Mouse (Mus musculus): Measurements from ENCODE around the gene Lnx1.

The Lnx1 gene

GRCm38 (mm10) chr5:74702766-74703165 is at the start of gene Lnx1:
Gene Lnx1 (minus strand): TSS chr5:74702912.
- DNase-seq (ENCODE audit: low spot score), result no peak

DNA sequence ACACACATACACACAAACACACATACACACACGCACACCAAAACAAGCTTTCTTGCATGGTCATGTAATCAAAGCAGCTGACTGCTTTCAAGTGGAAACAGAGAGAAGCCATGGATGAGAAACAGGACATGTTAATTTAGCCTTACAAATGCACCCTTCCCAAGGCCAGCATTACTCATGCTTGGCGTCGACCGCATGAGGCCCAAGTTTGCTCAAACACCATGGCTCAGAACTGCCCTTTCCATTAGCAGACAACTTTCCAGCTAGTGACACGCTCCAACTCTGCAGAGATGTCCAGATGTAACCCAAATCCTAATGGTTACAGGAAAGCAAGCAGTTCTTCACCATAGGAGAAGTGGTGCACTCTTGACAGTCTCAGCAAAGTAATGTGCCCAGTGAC is 47.8 kb upstream of the Lnx1 start:
- DNase-seq (ENCODE audit: low spot score), result no peak

- DNase-seq (ENCODE audit: low spot score), result no peak
Measured at GRCm38 (mm10) chr5:74747476-74747875, 44.8 kb upstream of the Lnx1 start.

- DNase-seq (ENCODE audit: low spot score), result no peak
Measured at GRCm38 (mm10) chr5:74740951-74741350, 38.2 kb upstream of the Lnx1 start.

- no peak for DNase-seq (ENCODE audit: low spot score)
Measured at GRCm38 (mm10) chr5:74739435-74739834, 36.7 kb upstream of the Lnx1 start.

DNA sequence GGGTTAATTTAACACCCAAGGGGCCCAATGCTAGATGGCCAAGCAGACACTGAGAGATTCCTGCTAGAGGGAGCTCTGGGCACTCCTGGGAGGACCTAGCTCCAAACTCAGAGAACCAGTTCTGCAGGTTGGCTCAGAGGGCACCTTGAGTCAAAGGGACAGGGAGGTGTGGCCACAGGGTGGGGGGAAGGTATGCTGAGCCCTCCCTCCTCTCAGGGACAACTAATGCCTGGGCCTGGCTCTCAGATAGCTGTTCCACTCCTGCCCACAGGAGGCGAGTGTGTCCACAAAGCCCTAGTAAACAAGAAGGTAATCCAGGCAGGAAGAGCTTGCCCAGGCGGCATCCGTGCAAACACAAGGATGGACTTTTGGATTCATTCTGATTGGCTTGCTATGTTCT is 35.6 kb upstream of the Lnx1 start:
- DNase-seq (ENCODE audit: low spot score), result no peak

- no peak for DNase-seq (ENCODE audit: low spot score)
Measured at GRCm38 (mm10) chr5:74733885-74734558, 31.3 kb upstream of the Lnx1 start.

DNA sequence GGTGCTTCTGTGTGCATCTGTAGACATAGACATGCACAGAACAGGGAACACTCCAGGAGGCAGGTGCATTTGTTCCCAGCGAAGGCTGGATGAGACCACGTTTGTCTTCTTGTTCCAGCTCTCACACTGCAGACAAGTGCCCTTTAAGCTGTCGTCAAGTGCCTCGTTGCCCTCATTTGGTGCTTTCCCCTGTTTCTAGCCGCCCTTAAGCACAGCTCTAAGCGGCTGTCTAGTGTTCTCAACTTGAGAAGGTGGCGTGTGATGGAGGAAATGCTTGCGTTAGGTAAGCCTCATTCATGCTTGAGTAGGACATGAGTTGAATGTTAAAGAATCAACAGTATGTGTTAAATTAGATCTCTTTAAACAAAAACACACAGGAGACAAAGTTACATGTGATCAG is 29.9 kb upstream of the Lnx1 start:
- no peak for DNase-seq (ENCODE audit: low spot score)

- no peak for DNase-seq (ENCODE audit: low spot score)
Measured at GRCm38 (mm10) chr5:74730601-74731000, 27.9 kb upstream of the Lnx1 start.

DNA sequence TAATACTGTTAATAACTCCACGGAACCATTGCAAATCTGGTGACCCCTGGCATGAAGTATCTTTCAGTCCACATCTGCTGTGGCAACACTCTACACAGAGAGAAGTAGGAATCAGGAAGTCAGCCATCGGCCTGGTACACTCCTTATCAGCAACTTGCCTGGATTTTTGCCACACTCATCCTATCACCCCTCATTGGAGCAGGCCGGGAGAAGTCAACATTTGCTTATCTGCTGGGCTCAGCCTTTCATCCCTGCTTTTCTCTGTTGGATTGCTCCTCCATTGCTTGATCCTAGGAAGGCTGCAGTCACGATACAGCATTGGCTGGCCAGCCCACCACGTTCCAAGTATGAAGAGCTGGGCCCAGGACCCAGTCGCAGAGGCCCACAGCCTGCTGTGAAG is 26.9 kb upstream of the Lnx1 start:
- no peak for DNase-seq (ENCODE audit: low spot score)

DNA sequence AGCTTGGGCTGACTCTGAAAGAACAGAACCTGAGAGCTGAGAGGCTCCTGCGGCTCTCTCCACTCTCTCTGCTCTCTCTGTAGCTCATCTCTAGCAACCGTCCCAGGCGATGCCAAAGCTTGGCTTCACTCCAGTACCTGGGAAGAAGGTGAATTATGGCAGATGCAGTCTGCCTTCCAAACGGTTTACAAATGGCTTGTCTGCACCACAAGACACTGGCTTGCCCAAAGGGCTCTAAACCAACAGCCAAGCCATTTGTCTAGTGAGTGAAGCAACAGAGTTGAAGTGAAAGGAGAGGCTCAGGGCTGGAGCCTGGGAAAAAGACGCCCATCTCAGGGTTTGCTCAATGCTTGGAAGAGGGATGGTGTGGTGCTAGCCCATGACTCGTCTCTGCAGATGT is 25.5 kb upstream of the Lnx1 start:
- no peak for DNase-seq (ENCODE audit: low spot score)

DNA sequence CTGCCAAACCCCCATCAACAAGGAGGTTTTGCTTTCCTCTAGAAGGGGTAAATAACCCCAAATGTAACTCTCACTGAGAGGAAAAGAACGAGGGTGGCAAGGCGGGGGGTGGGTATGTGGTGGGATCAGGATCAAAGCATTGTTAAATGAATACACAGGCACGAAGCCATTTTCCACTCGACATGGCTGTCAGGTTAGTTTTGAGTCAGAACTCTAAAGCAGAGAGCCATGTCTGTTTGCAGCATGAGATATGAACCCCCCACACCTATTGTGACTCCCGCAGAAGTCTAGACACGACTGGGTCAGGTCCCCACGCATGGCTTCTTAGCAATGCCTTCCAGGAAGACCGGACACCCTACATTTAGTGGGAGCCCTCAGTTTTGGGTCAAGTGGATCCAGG is 24.6 kb upstream of the Lnx1 start:
- DNase-seq (ENCODE audit: low spot score), result no peak

DNA sequence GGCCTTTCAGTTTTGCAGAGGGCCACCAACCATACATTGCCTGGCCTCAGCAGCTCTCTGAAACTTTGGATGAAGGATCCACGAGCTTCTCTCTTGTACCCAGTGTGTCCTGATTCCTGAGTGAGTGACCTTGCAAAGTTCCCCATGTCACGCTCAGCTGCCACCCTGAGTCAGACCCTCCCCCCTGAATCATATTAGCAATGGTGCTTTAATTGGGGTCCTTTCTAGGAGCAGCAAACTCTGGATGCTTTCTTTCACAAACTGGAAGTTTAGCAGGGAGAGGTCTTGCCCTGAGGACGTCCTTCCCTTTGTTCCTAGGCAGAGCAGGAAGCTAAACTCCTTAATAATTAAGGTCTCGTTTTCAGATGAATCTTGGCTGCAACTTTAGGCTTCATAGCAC is 22.8 kb upstream of the Lnx1 start:
- DNase-seq (ENCODE audit: low spot score), result no peak

GRCm38 (mm10) chr5:74721816-74722215 is 19.1 kb upstream of the Lnx1 start:
- DNase-seq (ENCODE audit: low spot score), result no peak

GRCm38 (mm10) chr5:74720661-74721060 is 17.9 kb upstream of the Lnx1 start:
- DNase-seq (ENCODE audit: low spot score), result no peak

- DNase-seq (ENCODE audit: low spot score), result no peak
Measured at GRCm38 (mm10) chr5:74716165-74716564, 13.5 kb upstream of the Lnx1 start.

DNA sequence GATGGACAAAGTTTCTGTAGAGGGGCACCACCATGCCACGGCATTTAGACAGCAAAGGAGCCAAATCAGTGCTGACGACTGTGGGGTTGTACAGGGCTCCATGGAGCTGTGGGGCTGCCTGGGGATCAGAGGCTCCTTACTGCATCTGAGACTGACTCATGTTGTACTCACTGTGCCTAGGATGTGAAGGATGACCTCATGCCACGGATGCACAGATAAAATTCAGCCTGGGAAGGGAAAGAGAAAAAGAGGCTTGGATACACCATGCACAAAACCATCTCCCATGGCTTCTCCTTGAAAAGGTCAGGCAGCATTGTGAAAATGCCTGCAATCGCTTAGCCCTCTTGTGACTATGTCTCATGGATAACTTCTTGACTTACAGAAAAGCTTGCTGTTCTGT is 10.1 kb upstream of the Lnx1 start:
- DNase-seq (ENCODE audit: low spot score), result no peak

DNA sequence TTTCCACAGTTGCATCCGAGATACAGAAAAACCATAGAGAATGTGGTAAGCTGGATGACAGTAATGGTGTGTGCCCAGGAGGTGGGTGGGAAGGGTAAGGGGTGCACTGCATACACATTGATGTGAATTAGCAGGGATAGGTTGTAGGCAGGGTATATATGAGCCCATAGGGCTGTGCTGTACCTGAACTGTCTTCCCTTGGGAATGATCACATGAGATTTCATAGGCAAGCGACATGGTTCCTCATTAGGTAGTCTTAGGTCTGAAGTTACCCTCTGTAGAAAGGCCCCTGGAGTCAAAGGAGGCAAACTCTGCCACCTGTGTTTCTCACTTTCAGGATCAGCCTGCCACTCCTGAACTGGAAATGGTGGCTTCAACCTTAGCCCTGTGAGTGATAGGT is 9.3 kb upstream of the Lnx1 start:
- DNase-seq (ENCODE audit: low spot score), result no peak

DNA sequence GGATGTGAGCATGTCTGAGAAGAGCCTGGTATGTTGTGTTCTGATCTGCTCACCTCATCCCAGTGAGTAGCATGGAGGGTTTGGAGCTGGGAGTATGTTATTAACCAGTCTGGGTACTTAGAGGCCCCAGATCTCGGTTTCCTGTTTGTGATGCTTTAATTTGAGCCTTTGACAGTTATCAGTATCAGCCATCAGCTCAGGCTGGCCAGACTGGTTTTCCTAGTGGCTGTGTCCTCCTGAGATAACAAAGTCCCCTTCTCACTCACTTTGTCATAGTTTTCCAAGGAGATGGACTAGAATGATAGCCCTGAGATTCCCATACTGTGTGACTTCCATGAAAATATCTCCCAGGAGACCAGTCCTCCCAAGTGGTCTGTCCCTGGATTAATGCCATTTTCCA is 8.3 kb upstream of the Lnx1 start:
- DNase-seq (ENCODE audit: low spot score), result no peak

DNA sequence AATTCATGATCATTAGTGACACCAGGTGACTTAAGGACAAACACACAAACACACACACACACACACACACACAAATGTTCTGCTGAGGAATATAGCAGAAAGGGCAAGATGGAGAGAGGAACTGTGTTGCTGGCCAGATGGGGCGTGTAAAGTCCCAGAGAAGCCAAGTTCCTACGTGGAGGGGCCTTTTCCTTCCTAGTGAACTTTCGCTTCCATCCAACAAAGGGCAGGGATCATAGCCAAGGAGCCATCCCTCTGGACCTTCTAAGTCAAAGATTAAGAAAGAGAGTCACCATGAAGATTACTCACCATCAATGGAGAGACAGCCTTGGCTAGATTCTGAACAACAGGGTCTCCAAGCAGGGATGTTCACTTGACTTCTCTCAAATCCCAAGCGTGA is 7.5 kb upstream of the Lnx1 start:
- no peak for DNase-seq (ENCODE audit: low spot score)

GRCm38 (mm10) chr5:74704460-74704790 is 1.7 kb upstream of the Lnx1 start:
- peak; percentile 75 for DNase-seq (ENCODE audit: low spot score)

- DNase-seq (ENCODE audit: low spot score), result no peak
Measured at GRCm38 (mm10) chr5:74703741-74704459, 1.2 kb upstream of the Lnx1 start.

GRCm38 (mm10) chr5:74700918-74701317 is 1.8 kb downstream of the Lnx1 start:
- DNase-seq (ENCODE audit: low spot score), result no peak

DNA sequence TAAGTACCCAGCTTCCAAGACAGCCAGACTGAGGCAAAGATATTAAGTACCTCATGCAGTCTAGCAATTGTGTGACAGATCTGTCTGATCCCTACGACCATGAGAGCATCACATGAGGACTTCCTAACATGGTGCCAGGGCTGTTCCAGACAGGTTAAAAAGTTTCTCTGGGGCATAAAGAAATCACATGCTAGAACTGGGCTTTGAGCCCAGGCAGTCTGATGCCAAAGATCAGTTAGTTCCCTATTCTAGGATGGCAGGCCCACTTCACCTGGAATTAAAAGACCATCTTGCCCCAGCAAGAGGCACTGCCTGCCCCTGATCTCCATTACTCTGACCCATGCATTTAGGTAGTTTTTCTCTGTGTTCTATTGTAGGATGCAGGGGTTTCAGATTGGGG is 3.0 kb downstream of the Lnx1 start:
- DNase-seq (ENCODE audit: low spot score), result no peak

Measured in T-cell, adult 2 months (primary cell).